Mouse (Mus musculus) adrenal gland, postnatal 10 days (tissue): Measurements from ENCODE around the gene Cyp1a2. TPM values are rescaled to one million over a fixed set of nuclear protein-coding genes. Genes with fewer than 3 reads are reported as not detected.

Experiments
- total RNA-seq, 2 experiments: library from RNA; stranded (reverse); gene quantifications; 2 replicates each; pipeline ENCODE4 v1.2.3; 2021

The Cyp1a2 gene
- total RNA-seq, 2 experiments from 2014 or later, result 14.5 to 36.5 TPM

Other genes with a start within 250 kb of the Cyp1a2 start
- 10 to 100 TPM; 13.9 to 21.9 TPM for gene Ppcdc, start 243.6 kb downstream of the Cyp1a2 start, total RNA-seq
- gene Scamp5, start 215.6 kb downstream of the Cyp1a2 start, total RNA-seq, result 10 to 100 TPM; 15.2 to 19.9 TPM
- gene Rpp25, start 179.7 kb downstream of the Cyp1a2 start, total RNA-seq, result 1 to 10 TPM; 1.8 to 3.6 TPM
- gene Cox5a, start 162.4 kb downstream of the Cyp1a2 start, total RNA-seq, result 1,000 to 10,000 TPM; 1,277 to 1,442 TPM
- 10 to 100 TPM; 19.6 to 23.4 TPM for gene Fam219b, start 146.2 kb downstream of the Cyp1a2 start, total RNA-seq
- 10 to 100 TPM; 31.1 to 47.1 TPM for gene Mpi, start 130.9 kb downstream of the Cyp1a2 start, total RNA-seq
- gene Scamp2, start 122.8 kb downstream of the Cyp1a2 start, total RNA-seq, result 10 to 100 TPM; 42.9 to 48.5 TPM
- 10 to 100 TPM in 1 of 2 experiments, 1 to 10 TPM in 1; 9.2 to 17.0 TPM for gene Ulk3, start 94.3 kb downstream of the Cyp1a2 start, total RNA-seq
- gene Cplx3, start 77.4 kb downstream of the Cyp1a2 start, total RNA-seq, result not detected
- not detected for gene Lman1l, start 62.9 kb downstream of the Cyp1a2 start, total RNA-seq
- gene Csk, start 30.1 kb downstream of the Cyp1a2 start, total RNA-seq, result 10 to 100 TPM; 61.5 to 63.7 TPM
- under 1 TPM; 0.15 to 0.45 TPM for gene Cyp1a1, start 4.2 kb upstream of the Cyp1a2 start, total RNA-seq
- 10 to 100 TPM; 11.7 to 12.0 TPM for gene Edc3, start 24.8 kb upstream of the Cyp1a2 start, total RNA-seq
- gene Clk3, start 82.2 kb upstream of the Cyp1a2 start, total RNA-seq, result 10 to 100 TPM; 65.3 to 79.1 TPM
- gene Arid3b, start 153.1 kb upstream of the Cyp1a2 start, total RNA-seq, result 1 to 10 TPM; 3.3 to 4.4 TPM
- 10 to 100 TPM; 71.2 to 74.8 TPM for gene Ubl7, start 227.3 kb upstream of the Cyp1a2 start, total RNA-seq